Mouse (Mus musculus): ENCODE measurements around the gene Epb42.

The Epb42 gene

DNA sequence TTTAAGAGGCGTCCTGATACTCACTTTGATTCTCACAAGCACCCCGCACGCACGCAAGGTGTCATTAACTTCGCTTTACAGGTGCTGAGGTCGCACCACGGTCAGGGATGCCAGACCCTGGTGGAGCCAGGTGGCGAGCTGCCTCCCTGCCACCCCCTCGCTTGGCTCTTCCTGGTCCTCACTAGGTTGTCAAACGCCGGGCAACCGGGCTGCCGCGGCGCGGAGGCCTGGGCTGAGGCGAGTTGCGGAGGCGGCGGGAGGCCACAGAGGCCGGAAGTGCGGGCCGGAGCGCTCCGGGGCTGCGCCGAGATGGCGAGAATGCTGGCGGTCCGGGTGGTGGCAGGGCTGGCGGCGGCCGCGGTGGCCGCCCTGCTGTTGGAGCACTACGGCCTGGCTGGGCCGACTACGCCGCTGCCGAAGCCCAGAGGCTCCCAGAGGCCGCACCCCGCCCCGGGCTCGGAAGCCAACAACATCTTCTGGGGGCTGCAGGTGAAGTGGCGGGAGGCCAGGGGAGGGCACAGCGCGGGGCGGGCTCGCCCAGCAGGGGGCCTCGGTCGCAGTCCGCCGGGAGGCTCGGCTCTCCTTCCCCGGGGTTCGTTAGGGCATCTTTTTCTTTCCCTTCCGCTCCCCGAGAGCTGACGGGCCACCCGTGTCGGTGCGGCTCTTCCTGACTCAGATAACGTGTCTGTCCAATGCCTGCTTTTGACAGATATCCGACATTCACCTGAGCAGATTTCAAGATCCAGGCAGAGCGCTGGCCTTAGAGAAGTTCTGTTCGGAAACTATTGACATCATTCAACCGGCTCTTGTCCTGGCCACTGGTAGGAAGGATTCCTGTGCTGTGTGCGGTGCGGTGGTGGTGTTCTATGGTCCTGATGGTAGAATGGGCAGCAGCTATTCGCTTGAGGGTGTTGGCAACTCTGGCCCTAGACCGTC lies 59.6 kb downstream of the Epb42 start, which contains the start of gene Tmem62:
Gene Tmem62 (plus strand): TSS at position 28 of the 936 bp plus-strand sequence.
- CTCF ChIA-PET = interaction anchor here in 1 of 4 experiments (1.1 kb wide), 1 partner anchor 125 kb away, joined by 3 read pairs; no protein-coding TSS in a partner anchor
- POLR2A ChIA-PET = interaction anchor here in 3 of 4 experiments (0.7 to 1.6 kb wide), 3 partner anchors 10 to 163 kb away, joined by 3 to 7 read pairs (median 3); partner anchors contain the start of genes Adal (in 1 of the 3) and Lcmt2 (in 1 of the 3)

DNA sequence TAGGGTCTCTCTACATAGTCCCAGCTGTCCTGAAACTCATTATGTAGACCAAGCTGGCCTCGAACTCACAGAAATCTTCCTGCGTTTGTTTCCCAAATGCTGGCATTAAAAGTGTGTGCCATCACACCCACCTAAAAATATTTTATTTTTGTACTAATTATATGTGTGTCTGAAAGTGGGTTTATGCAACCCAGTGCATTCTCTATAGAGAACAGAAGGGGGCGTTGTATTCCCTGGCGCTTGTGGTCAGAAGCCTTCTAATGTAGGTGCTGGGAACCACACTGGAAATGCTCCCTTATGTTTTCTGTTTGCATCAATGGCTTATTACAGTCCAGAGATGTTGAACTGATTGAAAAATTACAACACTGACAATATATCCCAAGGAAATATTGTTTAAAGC lies 60.6 kb downstream of the Epb42 start:
- CTCF ChIA-PET = no interaction called here
- POLR2A ChIA-PET = no interaction called here

- ChIA-PET POLR2A (interaction anchor here in 3 of 4 experiments (0.7 to 3.6 kb wide), 10 partner anchors 8 to 476 kb away, joined by 3 to 19 read pairs (median 3); partner anchors contain the start of genes Lcmt2 (in 2 of the 3), Adal (in 1 of the 3), Catsper2 (in 1 of the 3) and Ccndbp1 (in 1 of the 3)), CTCF (interaction anchor here in 3 of 4 experiments (0.6 to 1.6 kb wide), 6 partner anchors 9 to 168 kb away, joined by 3 to 5 read pairs (median 3); partner anchors contain the start of genes Adal (in 1 of the 3), Ccndbp1 (in 1 of the 3) and Lcmt2 (in 1 of the 3))
Measured at GRCm38 (mm10) chr2:120972964-120973363, 63.9 kb downstream of the Epb42 start.

DNA sequence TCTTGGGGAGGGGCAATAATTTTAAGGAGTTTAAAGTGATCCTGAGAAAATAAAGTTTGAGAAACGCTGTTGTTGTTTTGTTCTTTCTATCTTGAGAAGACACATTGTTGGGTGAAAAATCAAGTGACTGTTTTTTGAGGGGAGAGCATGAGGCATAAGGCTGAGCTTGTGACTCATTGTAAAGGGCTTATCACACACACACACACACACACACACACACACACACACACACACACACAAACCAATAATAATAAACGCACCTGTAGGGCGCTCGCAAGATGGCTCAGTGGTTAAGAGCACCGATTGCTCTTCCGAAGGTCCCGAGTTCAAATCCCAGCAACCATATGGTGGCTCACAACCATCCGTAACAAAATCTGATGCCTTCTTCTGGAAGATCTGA lies 64.6 kb downstream of the Epb42 start:
- CTCF ChIA-PET = interaction anchor here in 3 of 4 experiments (0.6 to 1.6 kb wide), 5 partner anchors 9 to 887 kb away, joined by 3 to 4 read pairs (median 3); partner anchors contain the start of genes Adal (in 1 of the 3) and Lcmt2 (in 1 of the 3)
- POLR2A ChIA-PET = interaction anchor here in 3 of 4 experiments (0.5 to 3.6 kb wide), 8 partner anchors 9 to 476 kb away, joined by 3 to 19 read pairs (median 4); partner anchors contain the start of genes Lcmt2 (in 2 of the 3), Adal (in 1 of the 3) and Serf2 (in 1 of the 3)

DNA sequence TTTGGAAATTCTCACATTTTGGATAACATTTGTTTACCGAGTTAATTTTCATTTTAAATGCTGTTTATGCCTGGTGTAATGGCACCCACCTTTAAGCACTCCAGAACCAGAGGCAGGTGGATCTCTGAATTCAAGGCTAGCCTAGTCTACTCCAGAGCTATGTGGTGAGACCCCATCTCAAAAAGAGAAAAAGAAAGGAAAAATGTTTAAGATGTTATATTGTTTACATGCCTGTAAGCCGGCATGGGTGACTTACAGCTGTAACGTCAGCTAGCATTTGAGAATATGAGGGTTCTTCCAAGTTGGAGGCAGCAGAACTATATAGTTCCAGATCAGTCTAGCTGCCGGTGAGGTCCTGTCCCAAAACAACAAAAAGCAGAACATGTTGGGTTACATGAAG lies 65.1 kb downstream of the Epb42 start:
- CTCF ChIA-PET = interaction anchor here in 2 of 4 experiments (0.6 to 1.6 kb wide), 2 partner anchors 130 to 222 kb away, joined by 4 read pairs; no protein-coding TSS in a partner anchor
- POLR2A ChIA-PET = interaction anchor here in 2 of 4 experiments (0.5 to 3.6 kb wide), 5 partner anchors 9 to 477 kb away, joined by 3 to 19 read pairs (median 4); partner anchors contain the start of genes Adal (in 1 of the 2), Lcmt2 (in 1 of the 2) and Serf2 (in 1 of the 2)

DNA sequence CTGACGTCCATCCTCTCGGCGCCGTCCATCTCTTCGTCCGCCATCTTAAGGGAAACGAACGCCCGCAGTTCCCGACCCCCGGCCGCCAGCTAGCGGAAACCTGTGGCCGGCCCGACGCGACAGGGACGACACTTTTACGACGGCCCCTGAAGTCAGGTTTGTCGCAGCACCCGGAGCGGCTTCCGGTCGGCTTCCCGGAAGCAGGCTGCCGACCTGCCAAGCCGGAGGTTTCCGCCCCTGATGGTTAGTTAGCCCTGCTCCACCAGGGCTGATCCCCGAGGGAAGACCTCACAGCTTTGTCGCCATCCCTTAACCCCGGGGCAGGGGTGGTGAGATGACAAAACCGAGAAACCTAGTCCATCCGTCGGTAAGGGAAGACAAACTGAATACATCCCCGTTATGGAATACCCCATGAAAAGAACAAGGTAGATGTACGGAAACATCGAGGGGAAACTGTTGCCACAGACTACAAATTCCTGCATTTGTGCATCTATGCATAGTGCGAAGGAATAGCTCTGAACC lies 66.3 kb downstream of the Epb42 start, which contains the start of gene Ubr1:
Gene Ubr1 (minus strand): TSS at position 157 of the 522 bp plus-strand sequence.
- CTCF ChIA-PET = interaction anchor here in 3 of 4 experiments (0.5 to 1.2 kb wide), 4 partner anchors 16 to 602 kb away, joined by 3 read pairs; no protein-coding TSS in a partner anchor
- POLR2A ChIA-PET = interaction anchor here in 3 of 4 experiments (0.6 to 3.6 kb wide), 16 partner anchors 10 to 1935 kb away, joined by 3 to 19 read pairs (median 4); partner anchors contain the start of genes Ccndbp1 (in 2 of the 3), Tubgcp4 (in 2 of the 3), Adal (in 1 of the 3) and Lcmt2 (in 1 of the 3)

DNA sequence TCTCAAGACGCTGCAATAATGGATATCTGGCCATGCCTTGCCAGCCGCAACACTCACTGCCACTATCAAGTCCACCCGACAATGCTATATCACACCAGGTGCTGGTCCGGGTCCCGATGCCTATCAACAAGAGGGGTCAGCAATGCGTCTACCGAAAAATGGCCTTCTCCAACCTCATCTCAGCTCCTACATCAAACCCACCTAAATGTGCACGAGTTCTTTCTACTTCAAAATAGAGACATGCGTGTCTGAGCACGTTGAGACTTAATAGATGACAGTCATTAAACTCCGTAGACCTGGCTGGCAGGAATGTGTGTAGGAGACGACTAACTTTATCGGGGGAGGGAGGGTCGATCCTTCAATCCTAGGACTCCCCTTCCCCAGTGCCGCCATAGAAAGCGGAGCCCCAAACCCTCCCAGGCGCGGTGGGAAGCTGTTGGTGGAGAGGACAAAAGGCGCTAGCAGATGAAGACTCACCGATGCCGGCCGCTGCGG lies 66.8 kb downstream of the Epb42 start:
- CTCF ChIA-PET = interaction anchor here in 2 of 4 experiments (0.9 to 1.2 kb wide), 2 partner anchors 16 to 18 kb away, joined by 3 read pairs; no protein-coding TSS in a partner anchor
- POLR2A ChIA-PET = interaction anchor here in 3 of 4 experiments (0.7 to 3.6 kb wide), 16 partner anchors 9 to 565 kb away, joined by 3 to 19 read pairs (median 4); partner anchors contain the start of genes Tubgcp4 (in 2 of the 3), Adal (in 1 of the 3), Ccndbp1 (in 1 of the 3) and Lcmt2 (in 1 of the 3)
